Mouse (Mus musculus): ENCODE data around the gene Slc22a17. TPM values are rescaled to one million over a fixed set of nuclear protein-coding genes. Genes with fewer than 3 reads are reported as not detected.

Gene Slc22a17
- polyA plus RNA-seq, 1 experiment from 2014 or later, result 36.0 TPM

GRCm38 (mm10) chr14:54863501-54864312 is 49.2 kb downstream of the Slc22a17 start:
- Histone ChIP-seq H3K27me3 (ENCODE audit: control insufficient read depth, insufficient read depth, low read length) (no peaks in the 10 kb centered on the region), H3K9me3 (ENCODE audit: control insufficient read depth, low read length) (no peaks in the 10 kb centered on the region), H3K36me3 (ENCODE audit: control insufficient read depth, insufficient read depth, low read length) (no peaks in the 10 kb centered on the region), H3K27ac (ENCODE audit: low read depth, low read length) (peak overlapping the region; percentile 74), H3K4me3 (ENCODE audit: low read depth, low read length) (peak overlapping the region; percentile 86), H3K4me1 (ENCODE audit: control insufficient read depth, insufficient read depth, low read length) (0 out of 2 replicates have a peak, but pooled peaks cover 3% of the 10 kb centered on the region), H3K9ac (ENCODE audit: low read length) (peak overlapping the region; percentile 95), H3K4me2 (peak overlapping the region; percentile 74)
- ATAC-seq (ENCODE audit: low FRiP score) (peak; percentile 100), DNase-seq (ENCODE audit: low spot score, missing footprints) (peak; percentile 98)
- WGBS, result under 1% methylated on average over 51 of the region's 56 CpGs

GRCm38 (mm10) chr14:54860511-54860910 is 52.4 kb downstream of the Slc22a17 start:
- ATAC-seq (ENCODE audit: low FRiP score), result no peak

DNA sequence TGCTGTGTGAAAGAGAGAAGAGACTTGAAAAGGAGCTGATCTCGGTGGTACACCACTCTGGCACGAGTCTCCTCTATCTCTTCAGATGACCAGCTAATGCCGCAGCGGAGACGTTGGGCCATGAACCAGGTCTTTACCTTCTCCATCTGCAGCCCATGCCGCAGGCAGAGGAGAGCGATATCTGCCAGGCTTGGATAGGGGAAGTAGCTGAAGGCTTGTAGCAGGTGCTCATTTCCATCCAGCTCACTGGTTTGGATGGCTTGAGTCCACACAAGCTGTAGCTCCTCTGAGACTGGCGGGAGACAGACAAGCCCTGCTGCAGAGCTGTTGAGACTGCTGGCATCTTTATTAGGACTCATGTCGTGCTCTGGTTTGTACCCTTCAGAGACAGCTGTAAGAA is 55.0 kb downstream of the Slc22a17 start:
- no peak overlapping the region for H3K9ac ChIP-seq (ENCODE audit: low read length)
- WGBS, result 88% methylated on average over 9 of the region's 9 CpGs
- H3K4me2 ChIP-seq, result no peak overlapping the region
- ATAC-seq (ENCODE audit: low FRiP score) (no peak), DNase-seq (ENCODE audit: low spot score, missing footprints) (no peak)
- H3K27ac ChIP-seq (ENCODE audit: low read depth, low read length), result no peak overlapping the region
- H3K4me1 ChIP-seq (ENCODE audit: control insufficient read depth, insufficient read depth, low read length), result no peaks in the 10 kb centered on the region
- no peaks in the 10 kb centered on the region for H3K9me3 ChIP-seq (ENCODE audit: control insufficient read depth, low read length)
- peaks cover 4% of the 10 kb centered on the region; the same call in 1 of the 2 replicates for H3K36me3 ChIP-seq (ENCODE audit: control insufficient read depth, insufficient read depth, low read length)
- no peaks in the 10 kb centered on the region for H3K27me3 ChIP-seq (ENCODE audit: control insufficient read depth, insufficient read depth, low read length)
- no peak overlapping the region for H3K4me3 ChIP-seq (ENCODE audit: low read depth, low read length)

More at GRCm38 (mm10) chr14:54860511-54860910, 52.4 kb downstream of the Slc22a17 start:
- Histone ChIP-seq H3K9ac (ENCODE audit: low read length) (no peak overlapping the region), H3K4me3 (ENCODE audit: low read depth, low read length) (no peak overlapping the region), H3K36me3 (ENCODE audit: control insufficient read depth, insufficient read depth, low read length) (peaks cover 4% of the 10 kb centered on the region; the same call in 1 of the 2 replicates), H3K4me2 (no peak overlapping the region), H3K9me3 (ENCODE audit: control insufficient read depth, low read length) (no peaks in the 10 kb centered on the region), H3K27ac (ENCODE audit: low read depth, low read length) (no peak overlapping the region), H3K27me3 (ENCODE audit: control insufficient read depth, insufficient read depth, low read length) (no peaks in the 10 kb centered on the region), H3K4me1 (ENCODE audit: control insufficient read depth, insufficient read depth, low read length) (0 out of 2 replicates have a peak, but pooled peaks cover 3% of the 10 kb centered on the region)
- 41% methylated on average over 2 of the region's 2 CpGs for WGBS
- DNase-seq (ENCODE audit: low spot score, missing footprints), result peak; percentile 89

GRCm38 (mm10) chr14:54856703-54857102 is 56.2 kb downstream of the Slc22a17 start:
- Histone ChIP-seq H3K4me2 (no peak overlapping the region), H3K36me3 (ENCODE audit: control insufficient read depth, insufficient read depth, low read length) (peaks cover 4% of the 10 kb centered on the region; the same call in 1 of the 2 replicates), H3K27me3 (ENCODE audit: control insufficient read depth, insufficient read depth, low read length) (no peaks in the 10 kb centered on the region), H3K27ac (ENCODE audit: low read depth, low read length) (no peak overlapping the region), H3K9me3 (ENCODE audit: control insufficient read depth, low read length) (no peaks in the 10 kb centered on the region), H3K9ac (ENCODE audit: low read length) (no peak overlapping the region), H3K4me1 (ENCODE audit: control insufficient read depth, insufficient read depth, low read length) (no peaks in the 10 kb centered on the region), H3K4me3 (ENCODE audit: low read depth, low read length) (no peak overlapping the region)
- WGBS, result 88% methylated on average over 7 of the region's 7 CpGs
- ATAC-seq (ENCODE audit: low FRiP score), result no peak
- no peak for DNase-seq (ENCODE audit: low spot score, missing footprints)

MicroRNAs encoded within 50 kb of the gene (microRNA counts, 519-probe panel; counts per million panel counts)
- microRNA mmu-miR-208a, result not detected

Small RNA genes within 50 kb of the gene (microRNA-seq; reads per million reads assigned to microRNA genes)
- 7.8 reads per million, percentile 27 among the genes with 10 or more reads in this experiment for gene Mir208a

Other genes starting within 250 kb of the Slc22a17 start
- gene 1700123O20Rik, start 226.9 kb downstream of the Slc22a17 start, polyA plus RNA-seq (2014; fragmentation: Nextera tagmentation; extraction: Ambion mirVana), result 95.7 and 96.7 TPM in 2 replicates
- 139 and 145 TPM in 2 replicates for gene Acin1, start 226.2 kb downstream of the Slc22a17 start, polyA plus RNA-seq (2014; fragmentation: Nextera tagmentation; extraction: Ambion mirVana)
- 0.11 and 0.22 TPM in 2 replicates for gene Gm29776, start 214.3 kb downstream of the Slc22a17 start, polyA plus RNA-seq (2014; fragmentation: Nextera tagmentation; extraction: Ambion mirVana)
- 0.12 TPM in 1 of 2 replicates, not detected in the other for gene Cebpe, start 201.0 kb downstream of the Slc22a17 start, polyA plus RNA-seq (2014; fragmentation: Nextera tagmentation; extraction: Ambion mirVana)
- 2.8 and 3.0 TPM in 2 replicates for gene Slc7a8, start 131.2 kb downstream of the Slc22a17 start, polyA plus RNA-seq (2014; fragmentation: Nextera tagmentation; extraction: Ambion mirVana)
- gene Rnf212b, start 99.0 kb downstream of the Slc22a17 start, polyA plus RNA-seq (2014; fragmentation: Nextera tagmentation; extraction: Ambion mirVana), result not detected in 2 replicates
- 13.2 and 19.9 TPM in 2 replicates for gene Homez, start 42.2 kb downstream of the Slc22a17 start, polyA plus RNA-seq (2014; fragmentation: Nextera tagmentation; extraction: Ambion mirVana)
- 0.23 and 0.68 TPM in 2 replicates for gene Ppp1r3e, start 35.6 kb downstream of the Slc22a17 start, polyA plus RNA-seq (2014; fragmentation: Nextera tagmentation; extraction: Ambion mirVana)
- gene Bcl2l2, start 29.8 kb downstream of the Slc22a17 start, polyA plus RNA-seq (2014; fragmentation: Nextera tagmentation; extraction: Ambion mirVana), result 2.4 and 3.3 TPM in 2 replicates
- not detected in 2 replicates for gene Gm20521, start 29.7 kb downstream of the Slc22a17 start, polyA plus RNA-seq (2014; fragmentation: Nextera tagmentation; extraction: Ambion mirVana)
- gene Pabpn1, start 20.6 kb downstream of the Slc22a17 start, polyA plus RNA-seq (2014; fragmentation: Nextera tagmentation; extraction: Ambion mirVana), result 166 and 173 TPM in 2 replicates
- 24.4 and 27.6 TPM in 2 replicates for gene Efs, start 13.0 kb upstream of the Slc22a17 start, polyA plus RNA-seq (2014; fragmentation: Nextera tagmentation; extraction: Ambion mirVana)
- not detected in 2 replicates for gene Il25, start 19.6 kb upstream of the Slc22a17 start, polyA plus RNA-seq (2014; fragmentation: Nextera tagmentation; extraction: Ambion mirVana)
- 0.19 and 0.71 TPM in 2 replicates for gene Cmtm5, start 23.1 kb upstream of the Slc22a17 start, polyA plus RNA-seq (2014; fragmentation: Nextera tagmentation; extraction: Ambion mirVana)
- gene Myh6, start 53.8 kb upstream of the Slc22a17 start, polyA plus RNA-seq (2014; fragmentation: Nextera tagmentation; extraction: Ambion mirVana), result 0.51 TPM in 1 of 2 replicates, not detected in the other
- not detected in 2 replicates for gene Gm17428, start 63.8 kb upstream of the Slc22a17 start, polyA plus RNA-seq (2014; fragmentation: Nextera tagmentation; extraction: Ambion mirVana)
- 0.52 and 1.1 TPM in 2 replicates for gene Myh7, start 81.5 kb upstream of the Slc22a17 start, polyA plus RNA-seq (2014; fragmentation: Nextera tagmentation; extraction: Ambion mirVana)
- 85.0 and 85.9 TPM in 2 replicates for gene Ngdn, start 102.3 kb upstream of the Slc22a17 start, polyA plus RNA-seq (2014; fragmentation: Nextera tagmentation; extraction: Ambion mirVana)
- gene Zfhx2, start 179.2 kb upstream of the Slc22a17 start, polyA plus RNA-seq (2014; fragmentation: Nextera tagmentation; extraction: Ambion mirVana), result 11.3 and 11.5 TPM in 2 replicates
- 22.0 and 22.7 TPM in 2 replicates for gene Thtpa, start 181.7 kb upstream of the Slc22a17 start, polyA plus RNA-seq (2014; fragmentation: Nextera tagmentation; extraction: Ambion mirVana)
- 9.5 and 10.1 TPM in 2 replicates for gene Ap1g2, start 193.5 kb upstream of the Slc22a17 start, polyA plus RNA-seq (2014; fragmentation: Nextera tagmentation; extraction: Ambion mirVana)
- gene Jph4, start 203.8 kb upstream of the Slc22a17 start, polyA plus RNA-seq (2014; fragmentation: Nextera tagmentation; extraction: Ambion mirVana), result 2.2 and 2.8 TPM in 2 replicates